Mouse (Mus musculus) myocyte (in vitro differentiated cells): Measurements from ENCODE around the gene Ankrd34a.

Source experiments
- MYOD1 ChIP-seq, 3 experiments: IDR thresholded peaks; one replicate each; pipeline ENCODE4 v1.6.1; 2011; ENCODE audit warnings: control low read depth in 2 of 3, low read depth in 2 of 3, mild to moderate bottlenecking in 2 of 3, moderate library complexity in 1 of 3; ENCODE audit not compliant: insufficient read length in 2 of 3, control insufficient read depth in 1 of 3
- POLR2A ChIP-seq: IDR thresholded peaks from one replicate; pipeline ENCODE4 v1.6.1; 2011; ENCODE audit warnings: low read depth, mild to moderate bottlenecking, control low read depth, moderate library complexity; ENCODE audit not compliant: insufficient read length
- POLR2AphosphoS2 ChIP-seq: IDR thresholded peaks from one replicate; pipeline ENCODE4 v1.6.1; 2011; ENCODE audit warnings: low read depth, control low read depth; ENCODE audit not compliant: insufficient read length
- TCF12 ChIP-seq: IDR thresholded peaks from one replicate; pipeline ENCODE4 v1.6.1; 2011; ENCODE audit warnings: mild to moderate bottlenecking, control low read depth; ENCODE audit not compliant: poor library complexity, insufficient read depth, severe bottlenecking
- USF1 ChIP-seq: IDR thresholded peaks from one replicate; pipeline ENCODE4 v1.6.1; 2011; ENCODE audit warnings: low read depth, mild to moderate bottlenecking, control low read depth, moderate library complexity

GRCm38 (mm10) chr3:96553601-96554000 is 42.8 kb upstream of the Ankrd34a start:
- TF ChIP-seq TCF12 (no peak), POLR2A (no peak), POLR2AphosphoS2 (no peak), MYOD1 (IDR thresholded peaks at IDR 0.05; ENCODE audit: control insufficient read depth in 1 of 3, insufficient read length in 2 of 3, low read depth in 2 of 3) (no peak), USF1 (no peak)
